Mouse (Mus musculus): ENCODE measurements around the gene Slc43a1. TPM values are rescaled to one million over a fixed set of nuclear protein-coding genes. Genes with fewer than 3 reads are reported as not detected.

Slc43a1 gene
- polyA plus RNA-seq, 1 experiment from 2014 or later: 1.6 TPM

DNA sequence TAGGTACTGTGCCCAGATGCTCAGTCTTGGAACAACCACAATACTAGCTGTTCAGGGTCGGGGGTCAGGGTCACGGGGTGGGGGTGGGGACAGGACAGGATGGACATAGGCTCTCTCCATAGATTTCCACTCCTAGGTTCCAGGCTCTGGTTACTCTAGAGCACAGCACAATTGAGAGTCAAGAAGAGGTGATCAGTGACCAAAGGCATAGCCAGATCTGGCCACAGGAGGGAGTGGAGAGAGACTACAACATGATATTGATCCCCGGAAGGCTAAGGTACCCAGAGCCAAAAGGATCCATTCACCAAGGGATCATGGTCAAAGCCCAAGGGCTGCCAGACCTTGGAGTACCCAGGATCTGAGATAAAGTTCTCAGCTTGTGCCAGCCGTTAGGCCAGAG is 46.0 kb downstream of the Slc43a1 start:
- Histone ChIP-seq H3K9me3 (ENCODE audit: control insufficient read depth, low read length) (no peaks in the 10 kb centered on the region), H3K27ac (ENCODE audit: low read depth, low read length) (no peak overlapping the region), H3K9ac (ENCODE audit: low read depth, low read length) (no peak overlapping the region; the same call in 1 of the 2 replicates), H3K36me3 (ENCODE audit: control insufficient read depth, insufficient read depth, low read length) (no peaks in the 10 kb centered on the region), H3K4me1 (ENCODE audit: control insufficient read depth, insufficient read depth, low read depth, low read length) (peaks cover 28% of the 10 kb centered on the region), H3K27me3 (replicated peaks; ENCODE audit: control insufficient read depth, insufficient read depth, low read length) (peaks cover 46% of the 10 kb centered on the region), H3K4me2 (ENCODE audit: low read length) (peak overlapping the region; percentile 100; the same call in 1 of the 2 replicates), H3K4me3 (ENCODE audit: low read length) (no peak overlapping the region; the same call in 1 of the 2 replicates)
- WGBS: 55% methylated on average over 4 of the region's 4 CpGs
- ATAC-seq: no peak

DNA sequence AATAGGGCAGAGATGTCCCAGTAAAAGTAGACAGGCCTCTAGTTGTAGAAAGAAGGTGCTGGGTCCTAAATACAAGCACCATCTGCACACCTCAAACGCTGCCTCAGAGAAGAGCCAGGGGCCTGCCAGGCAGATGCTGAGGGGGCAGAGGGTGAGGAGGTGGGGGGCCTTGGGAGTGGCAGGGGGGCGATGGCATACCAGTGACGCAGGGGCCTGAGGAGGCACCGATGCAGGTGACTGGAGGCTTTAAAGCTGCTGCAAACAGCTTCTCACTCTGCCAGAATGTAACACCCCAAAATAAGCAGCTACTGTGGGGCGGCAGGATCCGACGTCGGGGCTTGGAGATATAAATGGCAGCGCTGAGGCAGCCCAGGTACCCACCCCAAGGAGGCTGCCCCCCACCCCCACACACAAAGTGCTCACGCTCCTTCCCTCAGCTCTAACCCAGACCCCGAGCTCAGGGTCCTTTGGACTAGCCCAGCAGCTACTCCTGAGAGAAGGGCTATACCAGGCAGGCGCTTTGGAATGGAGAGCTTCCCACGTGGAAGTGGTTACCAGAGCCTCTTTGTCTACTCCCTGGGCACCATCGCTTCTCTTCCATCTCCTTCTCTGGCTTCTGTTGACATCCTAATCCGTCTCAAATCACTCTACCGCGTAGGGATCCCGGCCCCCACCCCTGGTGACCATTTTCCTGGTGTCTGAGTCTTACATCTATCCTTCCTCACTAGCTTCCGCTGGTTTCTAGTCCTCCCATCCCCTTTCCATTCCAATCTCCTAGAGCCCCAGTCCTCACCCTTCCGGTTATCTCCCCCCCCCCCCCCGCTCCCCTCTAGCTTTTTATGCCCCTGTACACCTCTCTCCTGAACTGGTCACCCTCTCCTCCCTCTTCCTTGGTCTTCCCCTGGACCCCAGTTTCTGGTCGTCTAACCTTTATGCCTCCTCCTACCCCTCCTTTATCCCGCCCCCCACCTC is 46.7 kb downstream of the Slc43a1 start:
- peak overlapping the region; percentile 100 for H3K4me2 ChIP-seq (ENCODE audit: low read length)
- 11% methylated on average over 21 of the region's 23 CpGs for WGBS
- H3K27ac ChIP-seq (ENCODE audit: low read depth, low read length): no peak overlapping the region
- no peaks in the 10 kb centered on the region for H3K36me3 ChIP-seq (ENCODE audit: control insufficient read depth, insufficient read depth, low read length)
- H3K4me3 ChIP-seq (ENCODE audit: low read length): peak overlapping the region; percentile 68
- peaks cover 28% of the 10 kb centered on the region for H3K4me1 ChIP-seq (ENCODE audit: control insufficient read depth, insufficient read depth, low read depth, low read length)
- ATAC-seq: no peak
- peaks cover 47% of the 10 kb centered on the region for H3K27me3 ChIP-seq (replicated peaks; ENCODE audit: control insufficient read depth, insufficient read depth, low read length)
- H3K9ac ChIP-seq (ENCODE audit: low read depth, low read length): peak overlapping the region; percentile 42
- H3K9me3 ChIP-seq (ENCODE audit: control insufficient read depth, low read length): no peaks in the 10 kb centered on the region

DNA sequence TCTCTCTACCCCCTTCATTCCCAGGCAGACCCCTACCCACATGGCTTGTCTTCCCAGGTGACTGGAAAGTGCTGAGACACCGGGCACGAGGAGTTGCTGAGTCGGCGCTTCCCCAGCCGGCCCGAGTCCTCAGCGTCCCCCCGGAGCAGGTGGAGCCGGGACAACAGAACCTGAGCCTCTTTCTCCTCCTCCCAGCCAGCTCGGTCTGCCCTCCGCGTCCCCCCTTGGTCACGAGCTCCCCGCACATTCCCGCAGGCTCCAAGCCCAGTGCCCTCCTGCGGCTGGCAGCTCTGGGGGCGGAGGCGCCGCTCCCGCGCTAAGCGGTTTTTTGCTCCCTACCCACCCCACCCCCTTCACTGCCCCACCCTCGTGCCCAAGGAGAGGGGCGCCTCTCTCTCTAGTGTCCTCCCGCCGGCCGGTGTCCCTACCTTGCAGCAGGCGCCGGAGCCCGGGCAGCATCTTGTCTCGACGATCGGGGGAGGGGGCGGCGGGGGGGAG is 47.6 kb downstream of the Slc43a1 start, which contains the start of gene Rtn4rl2:
Rtn4rl2 (minus strand) TSS at position 477 of the 498 bp plus-strand sequence.
- Histone ChIP-seq H3K4me3 (ENCODE audit: low read length) (peak within 1 kb of the TSS; percentile 68), H3K4me1 (ENCODE audit: control insufficient read depth, insufficient read depth, low read depth, low read length) (peaks cover 28% of the 10 kb centered on the region), H3K36me3 (ENCODE audit: control insufficient read depth, insufficient read depth, low read length) (no peaks in the 10 kb centered on the region), H3K9me3 (ENCODE audit: control insufficient read depth, low read length) (no peaks in the 10 kb centered on the region), H3K9ac (ENCODE audit: low read depth, low read length) (peak within 1 kb of the TSS; percentile 67), H3K4me2 (ENCODE audit: low read length) (peak within 1 kb of the TSS; percentile 100), H3K27ac (ENCODE audit: low read depth, low read length) (no peak within 1 kb of the TSS), H3K27me3 (replicated peaks; ENCODE audit: control insufficient read depth, insufficient read depth, low read length) (peaks cover 50% of the 10 kb centered on the region)
- peak; percentile 10 for ATAC-seq
- WGBS: under 1% methylated on average over 33 of the region's 35 CpGs

DNA sequence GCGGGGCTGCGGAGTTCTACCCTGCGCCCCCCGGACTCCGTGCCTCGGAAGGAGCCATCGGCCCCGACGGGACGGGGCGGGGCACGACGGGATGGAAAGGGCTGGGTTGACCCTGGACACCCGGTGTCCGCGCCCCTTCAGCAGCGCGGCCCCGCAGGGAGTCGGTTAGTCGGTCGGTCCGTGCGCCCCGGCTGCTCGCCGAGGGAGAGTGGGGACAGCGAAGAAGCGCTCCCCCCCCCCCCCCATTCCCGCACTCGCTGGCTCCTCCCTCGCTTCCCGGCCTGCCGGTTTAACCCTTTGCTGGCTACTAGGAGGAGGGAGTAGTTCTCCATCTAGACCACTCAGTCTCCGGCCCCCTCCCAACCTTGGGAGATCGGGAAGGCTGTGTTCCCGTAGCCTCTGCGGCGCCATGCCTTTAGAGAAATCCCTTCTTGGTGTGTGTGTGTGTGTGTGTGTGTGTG is 48.2 kb downstream of the Slc43a1 start:
- 0% methylated on average over 23 of the region's 39 CpGs for WGBS
- Histone ChIP-seq H3K4me2 (ENCODE audit: low read length) (peak overlapping the region; percentile 100), H3K4me1 (ENCODE audit: control insufficient read depth, insufficient read depth, low read depth, low read length) (peaks cover 28% of the 10 kb centered on the region), H3K27me3 (replicated peaks; ENCODE audit: control insufficient read depth, insufficient read depth, low read length) (peaks cover 50% of the 10 kb centered on the region), H3K36me3 (ENCODE audit: control insufficient read depth, insufficient read depth, low read length) (no peaks in the 10 kb centered on the region), H3K27ac (ENCODE audit: low read depth, low read length) (no peak overlapping the region), H3K4me3 (ENCODE audit: low read length) (peak overlapping the region; percentile 68), H3K9me3 (ENCODE audit: control insufficient read depth, low read length) (no peaks in the 10 kb centered on the region), H3K9ac (ENCODE audit: low read depth, low read length) (peak overlapping the region; percentile 67)
- peak; percentile 58 for ATAC-seq

DNA sequence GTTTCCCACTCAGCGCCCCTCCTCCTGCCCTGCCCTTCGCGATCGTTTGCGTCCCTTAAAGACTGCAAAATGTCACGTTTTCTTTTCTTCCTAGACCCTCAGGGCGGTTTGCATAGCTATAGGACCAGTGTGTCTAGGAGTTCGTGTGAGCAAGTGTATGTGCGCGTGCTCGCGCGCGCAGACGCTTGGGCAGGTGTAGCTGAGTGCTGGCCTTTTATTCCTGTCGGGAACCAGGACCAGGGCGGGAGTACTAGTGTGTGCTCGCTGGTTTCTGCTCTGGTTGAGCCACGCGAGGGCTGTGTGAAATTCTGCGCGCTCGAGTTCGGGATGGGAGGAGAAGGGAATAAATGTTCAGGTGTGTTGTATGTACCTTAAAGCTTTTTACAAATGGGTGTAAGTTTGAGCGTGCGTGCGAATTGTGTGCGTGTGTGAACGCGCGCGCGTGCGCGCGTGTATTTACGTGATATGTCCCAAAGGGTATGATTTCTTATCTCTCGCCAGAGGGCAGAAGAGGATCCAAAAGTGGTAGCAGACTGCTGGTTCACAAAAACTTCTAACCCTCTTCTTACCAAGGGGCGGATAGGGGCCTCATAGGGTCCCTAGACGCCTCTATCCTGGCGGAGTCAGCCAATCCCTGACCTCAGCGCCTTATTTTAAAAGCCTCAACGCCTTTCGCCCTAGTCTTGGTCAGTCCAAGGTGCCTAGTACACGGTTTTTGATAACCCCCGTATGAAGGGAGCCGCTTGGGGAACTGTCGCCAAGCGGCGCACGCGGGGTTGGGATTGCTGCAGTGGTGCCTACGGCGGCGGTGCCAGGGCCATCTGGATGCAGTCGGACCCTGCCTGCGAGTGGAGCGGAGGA is 49.0 kb downstream of the Slc43a1 start:
- WGBS: under 1% methylated on average over 58 of the region's 58 CpGs
- H3K36me3 ChIP-seq (ENCODE audit: control insufficient read depth, insufficient read depth, low read length): no peaks in the 10 kb centered on the region
- H3K9ac ChIP-seq (ENCODE audit: low read depth, low read length): peak overlapping the region; percentile 67
- no peaks in the 10 kb centered on the region for H3K9me3 ChIP-seq (ENCODE audit: control insufficient read depth, low read length)
- H3K27me3 ChIP-seq (replicated peaks; ENCODE audit: control insufficient read depth, insufficient read depth, low read length): peaks cover 45% of the 10 kb centered on the region
- peaks cover 26% of the 10 kb centered on the region for H3K4me1 ChIP-seq (ENCODE audit: control insufficient read depth, insufficient read depth, low read depth, low read length)
- peak; percentile 60 for ATAC-seq
- H3K27ac ChIP-seq (ENCODE audit: low read depth, low read length): peak overlapping the region; percentile 23; the same call in 1 of the 2 replicates
- peak overlapping the region; percentile 68 for H3K4me3 ChIP-seq (ENCODE audit: low read length)
- H3K4me2 ChIP-seq (ENCODE audit: low read length): peak overlapping the region; percentile 100

DNA sequence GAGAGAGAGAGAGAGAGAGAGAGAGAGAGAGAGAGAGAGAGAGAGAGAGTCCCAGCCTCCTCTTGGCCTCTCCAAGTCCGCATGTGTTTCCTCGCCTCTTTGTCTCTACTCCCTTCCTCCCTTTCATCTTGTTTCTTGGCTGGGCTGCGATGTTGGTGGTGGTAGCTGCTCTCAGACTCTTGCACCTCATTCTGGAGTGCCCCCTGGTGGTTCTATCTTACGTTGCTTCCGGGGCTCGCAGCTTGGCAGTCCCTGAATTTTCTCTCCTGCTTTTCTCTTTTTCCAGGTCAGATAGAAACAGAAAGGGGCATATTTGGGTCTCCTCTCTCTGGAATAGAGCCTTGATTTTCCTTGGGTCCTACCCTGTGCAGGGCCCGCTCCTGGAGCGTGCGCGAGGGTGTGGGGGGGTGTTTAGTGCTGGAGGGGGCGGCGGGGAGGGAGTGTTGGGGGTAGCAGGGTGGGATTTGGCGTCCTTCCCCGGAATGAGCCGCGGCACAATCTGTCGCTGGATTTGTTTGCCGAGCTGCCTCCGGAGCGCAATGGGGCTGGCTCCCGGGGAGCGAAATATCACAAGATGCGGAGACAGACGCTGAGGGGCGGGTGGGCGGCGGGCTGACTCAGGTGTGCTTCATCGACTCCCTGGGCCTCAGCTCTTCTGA is 50.1 kb downstream of the Slc43a1 start:
- peak overlapping the region; percentile 29 for H3K4me3 ChIP-seq (ENCODE audit: low read length)
- H3K27me3 ChIP-seq (replicated peaks; ENCODE audit: control insufficient read depth, insufficient read depth, low read length): peaks cover 34% of the 10 kb centered on the region
- H3K36me3 ChIP-seq (ENCODE audit: control insufficient read depth, insufficient read depth, low read length): no peaks in the 10 kb centered on the region
- no peaks in the 10 kb centered on the region for H3K9me3 ChIP-seq (ENCODE audit: control insufficient read depth, low read length)
- peaks cover 17% of the 10 kb centered on the region for H3K4me1 ChIP-seq (ENCODE audit: control insufficient read depth, insufficient read depth, low read depth, low read length)
- ATAC-seq: 0 out of 2 replicates have a peak, but pooled peaks have one; percentile 9
- H3K27ac ChIP-seq (ENCODE audit: low read depth, low read length): 0 out of 2 replicates have a peak overlapping the region, but pooled peaks have one; percentile 39
- under 1% methylated on average over 25 of the region's 28 CpGs for WGBS
- peak overlapping the region; percentile 30; the same call in 1 of the 2 replicates for H3K9ac ChIP-seq (ENCODE audit: low read depth, low read length)
- H3K4me2 ChIP-seq (ENCODE audit: low read length): peak overlapping the region; percentile 48

DNA sequence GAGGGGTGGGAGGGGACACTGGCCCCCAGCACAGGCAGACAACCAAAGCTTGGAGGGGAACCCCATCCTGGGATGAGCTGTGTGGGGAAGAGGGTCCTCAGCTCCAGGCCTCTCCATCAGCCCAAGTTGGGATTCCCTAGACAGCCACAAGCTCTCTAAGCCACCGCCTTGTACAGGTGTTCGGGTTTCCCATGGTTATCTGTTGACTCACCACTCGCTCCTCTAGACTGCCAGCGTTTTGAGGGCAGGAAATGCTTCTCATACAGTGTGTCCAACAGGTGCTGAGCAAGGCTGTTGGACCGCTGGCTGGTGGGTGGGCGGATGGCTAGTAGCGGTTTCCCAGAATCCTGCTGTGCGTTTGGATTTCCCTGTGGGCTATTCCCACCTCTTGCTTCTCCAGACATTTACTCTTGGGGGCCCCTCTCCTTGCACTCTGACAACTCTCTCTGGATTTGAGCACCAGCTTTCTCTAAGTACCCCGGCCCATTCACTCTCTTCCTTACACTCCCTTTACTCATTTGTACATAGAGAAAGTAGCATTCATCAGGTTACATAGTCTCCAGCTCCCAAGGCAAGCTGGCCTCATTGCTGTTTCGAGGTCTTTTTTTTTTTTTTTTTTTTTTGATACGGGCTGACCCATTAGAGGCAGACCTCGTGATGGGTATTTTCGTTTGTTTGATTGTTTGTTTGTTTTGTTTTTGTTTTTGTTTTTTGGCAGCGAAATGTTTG is 50.8 kb downstream of the Slc43a1 start:
- no peak for ATAC-seq
- Histone ChIP-seq H3K36me3 (ENCODE audit: control insufficient read depth, insufficient read depth, low read length) (no peaks in the 10 kb centered on the region), H3K27me3 (replicated peaks; ENCODE audit: control insufficient read depth, insufficient read depth, low read length) (peaks cover 27% of the 10 kb centered on the region), H3K27ac (ENCODE audit: low read depth, low read length) (no peak overlapping the region), H3K9me3 (ENCODE audit: control insufficient read depth, low read length) (no peaks in the 10 kb centered on the region), H3K4me3 (ENCODE audit: low read length) (peak overlapping the region; percentile 29), H3K4me1 (ENCODE audit: control insufficient read depth, insufficient read depth, low read depth, low read length) (peaks cover 17% of the 10 kb centered on the region), H3K9ac (ENCODE audit: low read depth, low read length) (peak overlapping the region; percentile 30; the same call in 1 of the 2 replicates), H3K4me2 (ENCODE audit: low read length) (peak overlapping the region; percentile 48)
- WGBS: 11% methylated on average over 14 of the region's 14 CpGs

DNA sequence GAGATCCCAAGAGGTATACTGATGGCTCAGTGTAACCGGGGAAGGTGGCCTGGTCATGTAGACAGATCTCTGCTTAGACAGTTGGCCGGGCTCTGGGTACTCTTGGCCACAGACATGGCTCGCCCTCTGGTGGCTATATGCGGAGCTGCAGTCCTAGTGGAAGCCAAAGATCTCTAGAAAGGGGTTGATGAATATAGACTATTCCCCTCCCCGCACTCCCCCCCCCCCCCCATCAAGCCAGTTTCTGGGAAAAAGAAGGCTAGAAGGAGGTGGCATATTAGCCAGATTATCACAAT is 51.3 kb downstream of the Slc43a1 start:
- Histone ChIP-seq H3K4me2 (ENCODE audit: low read length) (peak overlapping the region; percentile 24; the same call in 1 of the 2 replicates), H3K9ac (ENCODE audit: low read depth, low read length) (no peak overlapping the region), H3K9me3 (ENCODE audit: control insufficient read depth, low read length) (no peaks in the 10 kb centered on the region), H3K27me3 (replicated peaks; ENCODE audit: control insufficient read depth, insufficient read depth, low read length) (peaks cover 22% of the 10 kb centered on the region), H3K36me3 (ENCODE audit: control insufficient read depth, insufficient read depth, low read length) (no peaks in the 10 kb centered on the region), H3K4me1 (ENCODE audit: control insufficient read depth, insufficient read depth, low read depth, low read length) (peaks cover 17% of the 10 kb centered on the region), H3K27ac (ENCODE audit: low read depth, low read length) (no peak overlapping the region), H3K4me3 (ENCODE audit: low read length) (no peak overlapping the region)
- 0 out of 2 replicates have a peak, but pooled peaks have one; percentile 35 for ATAC-seq
- 0% methylated on average over 5 of the region's 5 CpGs for WGBS
